12 mouse cellular contexts compared by ENCODE assay signal in the genomic region with DNA sequence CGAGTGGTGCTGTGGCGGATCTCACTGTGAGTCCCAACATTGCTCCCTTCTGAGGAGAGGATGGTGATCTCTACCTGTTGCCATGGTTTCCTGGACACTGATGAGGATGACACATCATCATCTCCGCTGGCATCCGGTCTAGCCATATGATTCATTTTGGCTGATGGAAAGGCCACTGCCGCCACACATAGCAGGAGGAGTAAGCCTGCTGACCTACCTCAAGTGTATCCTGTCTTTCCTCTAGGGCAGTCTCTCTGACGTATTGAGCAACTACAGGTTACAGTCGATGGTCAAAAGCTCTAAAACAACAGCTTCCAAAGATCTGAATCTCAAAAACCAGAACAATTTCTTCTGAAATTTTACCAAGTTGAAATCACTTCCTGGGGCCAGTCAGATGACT. TPM values are rescaled to one million over a fixed set of nuclear protein-coding genes. Genes with fewer than 3 reads are reported as not detected.
A peak's percentile ranks its signal among the peaks of the same experiment; 100 is the strongest.
DNase-seq lines count a peak whose midpoint lies in the region; ATAC-seq and TF ChIP-seq lines count a peak whose summit lies in the region.
"Had no signal": no experiment of that assay in that cellular context is flagged by ENCODE, and none has a peak within 500 bp of the region (broad histone marks: within the 10 kb centered on the region; RNA-seq: fewer than 3 reads in every experiment).

No protein-coding gene starts in this region.

- H3K27me3 ChIP-seq in liver, adult 2 months (ENCODE audit: control insufficient read depth, insufficient read depth, low read length), result no peaks in the 10 kb centered on the region
- H3K27me3 ChIP-seq in liver, embryonic 12.5 days (replicated peaks), result no peaks in the 10 kb centered on the region; the same call in 1 of the 2 replicates
- 0 out of 2 replicates have a peak, but pooled peaks cover 3% of the 10 kb centered on the region for H3K27me3 ChIP-seq in intestine, postnatal 0 days (replicated peaks; ENCODE audit: control insufficient read depth, insufficient read depth, low read length)
- H3K27me3 ChIP-seq: heart, embryonic 15.5 days; hindbrain, embryonic 15.5 days; liver, embryonic 13.5 days had no signal

- no peak for TF ChIP-seq POLR2A in liver, adult 2 months (IDR thresholded peaks at IDR 0.05; ENCODE audit: extremely low read depth, insufficient read depth, low read length)

- peaks cover 32% of the 10 kb centered on the region for H3K4me1 ChIP-seq in liver, adult 2 months (ENCODE audit: control insufficient read depth, insufficient read depth, low read length)
- no peaks in the 10 kb centered on the region for H3K4me1 ChIP-seq in liver, embryonic 12.5 days
- 0 out of 2 replicates have a peak, but pooled peaks cover 3% of the 10 kb centered on the region for H3K4me1 ChIP-seq in intestine, postnatal 0 days (replicated peaks; ENCODE audit: control insufficient read depth, insufficient read depth, low read length)
- H3K4me1 ChIP-seq: heart, embryonic 15.5 days; hindbrain, embryonic 15.5 days had no signal

- H3K9ac ChIP-seq in liver, adult 2 months (ENCODE audit: low read depth, low read length), result no peak overlapping the region
- no peak overlapping the region for H3K9ac ChIP-seq in liver, embryonic 12.5 days
- H3K9ac ChIP-seq in intestine, postnatal 0 days (ENCODE audit: low read depth, low read length), result no peak overlapping the region
- H3K9ac ChIP-seq: heart, embryonic 15.5 days; hindbrain, embryonic 15.5 days; liver, embryonic 13.5 days had no signal

- 63% methylated on average over 7 of the region's 7 CpGs for WGBS in liver, adult 2 months
- 73% methylated on average over 7 of the region's 7 CpGs for WGBS in liver, embryonic 12.5 days (ENCODE audit: insufficient replicate concordance)
- WGBS in intestine, postnatal 0 days, result 89% methylated on average over 7 of the region's 7 CpGs

- no peak for TF ChIP-seq CTCF in liver, adult 2 months (IDR thresholded peaks at IDR 0.05; ENCODE audit: low read depth, low read length)
- no peak for TF ChIP-seq CTCF in intestine, postnatal 0 days (IDR thresholded peaks at IDR 0.05; ENCODE audit: low read depth)

- no peaks in the 10 kb centered on the region for H3K9me3 ChIP-seq in liver, embryonic 12.5 days (replicated peaks)
- no peaks in the 10 kb centered on the region for H3K9me3 ChIP-seq in intestine, postnatal 0 days (ENCODE audit: control insufficient read depth)
- H3K9me3 ChIP-seq: heart, embryonic 15.5 days; hindbrain, embryonic 15.5 days; liver, embryonic 13.5 days had no signal

- no peak overlapping the region for H3K4me3 ChIP-seq in liver, adult 2 months (ENCODE audit: insufficient read depth, low read depth, low read length)
- no peak overlapping the region for H3K4me3 ChIP-seq in liver, embryonic 12.5 days
- H3K4me3 ChIP-seq in intestine, postnatal 0 days (ENCODE audit: low read depth, low read length), result no peak overlapping the region
- H3K4me3 ChIP-seq: erythroblast, embryonic 14.5 days; heart, embryonic 15.5 days; hindbrain, embryonic 15.5 days; liver, embryonic 13.5 days had no signal

- H3K27ac ChIP-seq in liver, adult 2 months (replicated peaks; ENCODE audit: insufficient read depth, low read depth, low read length), result no peak overlapping the region
- no peak overlapping the region for H3K27ac ChIP-seq in liver, embryonic 12.5 days
- no peak overlapping the region for H3K27ac ChIP-seq in intestine, postnatal 0 days (ENCODE audit: low read depth, low read length)
- H3K27ac ChIP-seq: heart, embryonic 15.5 days; hindbrain, embryonic 15.5 days; liver, embryonic 13.5 days had no signal

- no peak for ATAC-seq in liver, embryonic 12.5 days
- ATAC-seq in intestine, postnatal 0 days, result no peak
- ATAC-seq: activated CD4-positive, CD25-positive, alpha-beta regulatory T cell, adult 4 months had no signal

- H3K79me2 ChIP-seq in liver, adult 2 months (ENCODE audit: control insufficient read depth, insufficient read depth, low read length), result peaks cover 4% of the 10 kb centered on the region; the same call in 1 of the 2 replicates

- no peaks in the 10 kb centered on the region for H3K36me3 ChIP-seq in liver, adult 2 months (ENCODE audit: control insufficient read depth, insufficient read depth, low read length)
- no peaks in the 10 kb centered on the region for H3K36me3 ChIP-seq in liver, embryonic 12.5 days
- no peaks in the 10 kb centered on the region for H3K36me3 ChIP-seq in intestine, postnatal 0 days (ENCODE audit: control insufficient read depth, insufficient read depth)
- H3K36me3 ChIP-seq: heart, embryonic 15.5 days; hindbrain, embryonic 15.5 days; liver, embryonic 13.5 days had no signal

- peak; percentile 33 for DNase-seq in liver, adult 2 months (ENCODE audit: extremely low read depth, low read depth, low spot score)
- peak; percentile 28 for DNase-seq in adrenal gland, postnatal 25 days
- peak; percentile 55 for DNase-seq in cerebellum, postnatal 14 days
- DNase-seq in ovary, postnatal 36 days (ENCODE audit: low spot score), result no peak
- DNase-seq in kidney, postnatal 4 days, result no peak
- DNase-seq: liver, embryonic 13.5 days had no signal

- no peak overlapping the region for H3K4me2 ChIP-seq in liver, embryonic 12.5 days
- no peak overlapping the region for H3K4me2 ChIP-seq in intestine, postnatal 0 days (replicated peaks; ENCODE audit: low read depth)
- H3K4me2 ChIP-seq: heart, embryonic 15.5 days; hindbrain, embryonic 15.5 days; liver, embryonic 13.5 days had no signal

RNA-seq across cellular contexts. Expression of a gene that starts 16.8 kb away (rescaled TPM):
- 7.4 and 9.5 TPM in 2 replicates for total RNA-seq in liver, adult 2 months (2014; rRNA removed)
- 4.3 and 4.5 TPM in 2 replicates for polyA plus RNA-seq in liver, adult 2 months (2012; rRNA removed)
- polyA plus RNA-seq in liver, embryonic 12.5 days (2016; fragmentation: Nextera tagmentation; extraction: Ambion mirVana), result 0.11 and 0.13 TPM in 2 replicates
- total RNA-seq in adrenal gland, postnatal 25 days (2021), result 3.7 and 5.6 TPM in 2 replicates
- polyA plus RNA-seq in intestine, postnatal 0 days (2015; fragmentation: Nextera tagmentation; extraction: Ambion mirVana), result 1.6 and 1.9 TPM in 2 replicates
- polyA plus RNA-seq: erythroblast, embryonic 14.5 days had no signal

RNA-seq across cellular contexts. Expression of a gene that starts 39.2 kb away (rescaled TPM):
- 0.28 and 0.34 TPM in 2 replicates for total RNA-seq in liver, adult 2 months (2014; rRNA removed)
- polyA plus RNA-seq in liver, adult 2 months (2012; rRNA removed), result 0.12 and 0.13 TPM in 2 replicates
- polyA plus RNA-seq in liver, embryonic 12.5 days (2016; fragmentation: Nextera tagmentation; extraction: Ambion mirVana), result 0.43 and 0.45 TPM in 2 replicates
- total RNA-seq in adrenal gland, postnatal 25 days (2021), result 1.0 and 1.2 TPM in 2 replicates
- polyA plus RNA-seq in intestine, postnatal 0 days (2015; fragmentation: Nextera tagmentation; extraction: Ambion mirVana), result 0.17 and 0.21 TPM in 2 replicates

Comparison
In these comparisons a context has a peak if more than half of its experiments do, and no peak if none do; other contexts are left out.
1. DNase-seq: peak in liver, adult 2 months (single experiment), adrenal gland, postnatal 25 days (single experiment) and cerebellum, postnatal 14 days (2 of 2); none in ovary, postnatal 36 days (single experiment) and kidney, postnatal 4 days (0 of 2).